Mouse (Mus musculus) hindbrain, embryonic 15.5 days (tissue): Measurements from ENCODE around the gene Zfp92. TPM values are rescaled to one million over a fixed set of nuclear protein-coding genes. Genes with fewer than 3 reads are reported as not detected.
A peak's percentile ranks its signal among the peaks of the same experiment; 100 is the strongest.
"Not testable (repeated sequence)": the region's sequence is repeated elsewhere in the genome, so short reads cannot be mapped to it uniquely, and the experiment has no call there.

Experiments
- ATAC-seq: fragments of 200-750 bp; cut with Nextera tagmentation; 2 replicates; pipeline ENCODE4 v1.8.0; 2017; ENCODE audit warnings: low read depth, moderate number of reproducible peaks, moderate TSS enrichment; ENCODE audit not compliant: low FRiP score
- H3K27ac ChIP-seq: fragments of 300-500 bp; sonication (generic); replicated peaks from 2 replicates; pipeline ENCODE4 v1.5.1; 2015; ENCODE audit warnings: mild to moderate bottlenecking, inconsistent platforms
- H3K27me3 ChIP-seq: fragments of 300-500 bp; sonication (generic); 2 replicates; pipeline ENCODE4 v1.6.1; 2015; ENCODE audit warnings: control low read depth, inconsistent platforms
- H3K36me3 ChIP-seq: fragments of 300-500 bp; sonication (generic); 2 replicates; pipeline ENCODE4 v1.6.1; 2015; ENCODE audit warnings: control low read depth, inconsistent platforms
- H3K4me1 ChIP-seq: fragments of 300-500 bp; sonication (generic); replicated peaks from 2 replicates; pipeline ENCODE4 v1.6.1; 2015; ENCODE audit warnings: control low read depth, inconsistent platforms
- H3K4me2 ChIP-seq: fragments of 300-500 bp; sonication (generic); 2 replicates; pipeline ENCODE4 v1.6.1; 2015; ENCODE audit warnings: moderate library complexity, mild to moderate bottlenecking, inconsistent platforms
- H3K4me3 ChIP-seq: fragments of 300-500 bp; sonication (generic); 2 replicates; pipeline ENCODE4 v1.5.1; 2015; ENCODE audit warnings: mild to moderate bottlenecking, inconsistent platforms
- H3K9ac ChIP-seq: fragments of 300-500 bp; sonication (generic); 2 replicates; pipeline ENCODE4 v1.6.1; 2015; ENCODE audit warnings: inconsistent platforms
- H3K9me3 ChIP-seq: fragments of 300-500 bp; sonication (generic); 2 replicates; pipeline ENCODE4 v1.6.1; 2016; ENCODE audit warnings: control low read depth, inconsistent platforms
- WGBS: fragments of 180-500 bp; shearing (Covaris S2); methylation state at CpG from one replicate; pipeline ENCODE4 v1.1.7; 2015; 5-methylcytosine and 5-hydroxymethylcytosine counted together
- polyA plus RNA-seq: library from polyadenylated mRNA; unstranded; fragments of >200 nt; fragmentation: Nextera tagmentation; extraction: Ambion mirVana; gene quantifications from 2 replicates; pipeline ENCODE4 v1.2.1, GENCODE M21; 2015

Gene Zfp92
- 1.2 and 1.4 TPM in 2 replicates for polyA plus RNA-seq

GRCm38 (mm10) chrX:73410880-73411517 is at the start of gene Zfp92:
Gene Zfp92 (plus strand): TSS chrX:73411096.
- 18% methylated on average over 20 of the region's 20 CpGs for WGBS
- ATAC-seq: peak; percentile 65; the same call in 1 of the 2 replicates
- H3K9me3 ChIP-seq: no peaks in the 10 kb centered on the region

GRCm38 (mm10) chrX:73363291-73363690 is 47.6 kb upstream of the Zfp92 start:
- no peak overlapping the region for H3K4me2 ChIP-seq
- no peaks in the 10 kb centered on the region for H3K9me3 ChIP-seq
- no peak for ATAC-seq
- H3K9ac ChIP-seq: no peak overlapping the region
- no peak overlapping the region for H3K4me3 ChIP-seq
- H3K36me3 ChIP-seq: peaks cover 3% of the 10 kb centered on the region; the same call in 1 of the 2 replicates
- no peaks in the 10 kb centered on the region for H3K4me1 ChIP-seq
- H3K27ac ChIP-seq: no peak overlapping the region
- no peaks in the 10 kb centered on the region for H3K27me3 ChIP-seq

More at GRCm38 (mm10) chrX:73410880-73411517, at the start of gene Zfp92:
- H3K4me1 ChIP-seq: no peaks in the 10 kb centered on the region
- peak within 1 kb of the TSS; percentile 58 for H3K4me2 ChIP-seq
- H3K27ac ChIP-seq: no peak within 1 kb of the TSS
- H3K4me3 ChIP-seq: peak within 1 kb of the TSS; percentile 39
- peak within 1 kb of the TSS; percentile 27; the same call in 1 of the 2 replicates for H3K9ac ChIP-seq
- no peaks in the 10 kb centered on the region for H3K27me3 ChIP-seq
- no peaks in the 10 kb centered on the region for H3K36me3 ChIP-seq

DNA sequence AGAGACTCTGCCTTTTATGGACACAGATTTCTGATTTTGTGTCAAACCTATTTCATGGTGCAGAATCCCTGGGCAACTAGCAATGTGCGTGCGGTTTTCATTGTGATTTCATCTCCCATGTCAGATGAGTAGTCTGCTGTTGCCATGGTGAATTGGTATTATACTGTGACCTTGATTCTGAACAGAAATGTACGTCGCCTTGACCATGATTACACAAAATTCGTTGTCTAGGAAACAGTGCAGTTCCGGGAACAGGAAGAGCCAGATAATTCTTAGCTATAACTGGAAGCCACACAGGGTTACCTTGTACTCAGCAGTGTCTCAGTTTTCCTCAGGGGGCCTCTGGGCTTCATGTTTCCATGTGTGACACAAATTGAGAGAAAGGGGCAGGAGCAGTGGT is 26.5 kb upstream of the Zfp92 start:
- no peak overlapping the region for H3K4me3 ChIP-seq
- no peak overlapping the region for H3K4me2 ChIP-seq
- H3K9me3 ChIP-seq: no peaks in the 10 kb centered on the region
- H3K36me3 ChIP-seq: no peaks in the 10 kb centered on the region
- H3K9ac ChIP-seq: no peak overlapping the region
- peak; percentile 76 for ATAC-seq
- peak overlapping the region; percentile 68 for H3K27ac ChIP-seq
- no peaks in the 10 kb centered on the region for H3K27me3 ChIP-seq
- H3K4me1 ChIP-seq: 0 out of 2 replicates have a peak, but pooled peaks cover 3% of the 10 kb centered on the region
- 42% methylated on average over 6 of the region's 6 CpGs for WGBS

GRCm38 (mm10) chrX:73384924-73385323 is 26.0 kb upstream of the Zfp92 start:
- Histone ChIP-seq H3K27ac (peak overlapping the region; percentile 68), H3K4me2 (no peak overlapping the region)

GRCm38 (mm10) chrX:73391481-73391880 is 19.4 kb upstream of the Zfp92 start:
- ATAC-seq: no peak
- Histone ChIP-seq H3K36me3 (no peaks in the 10 kb centered on the region), H3K4me1 (no peaks in the 10 kb centered on the region), H3K9ac (no peak overlapping the region), H3K27ac (no peak overlapping the region), H3K4me3 (no peak overlapping the region), H3K27me3 (no peaks in the 10 kb centered on the region), H3K4me2 (no peak overlapping the region), H3K9me3 (no peaks in the 10 kb centered on the region)
- 83% methylated on average over 4 of the region's 4 CpGs for WGBS

More at GRCm38 (mm10) chrX:73384924-73385323, 26.0 kb upstream of the Zfp92 start:
- 27% methylated on average over 1 of the region's 1 CpGs for WGBS
- ATAC-seq: no peak
- Histone ChIP-seq H3K9me3 (no peaks in the 10 kb centered on the region), H3K36me3 (no peaks in the 10 kb centered on the region), H3K4me3 (no peak overlapping the region), H3K9ac (no peak overlapping the region), H3K27me3 (no peaks in the 10 kb centered on the region), H3K4me1 (0 out of 2 replicates have a peak, but pooled peaks cover 3% of the 10 kb centered on the region)

GRCm38 (mm10) chrX:73396446-73396845 is 14.4 kb upstream of the Zfp92 start:
- Histone ChIP-seq H3K4me1 (no peaks in the 10 kb centered on the region), H3K4me2 (no peak overlapping the region), H3K9me3 (no peaks in the 10 kb centered on the region), H3K4me3 (no peak overlapping the region), H3K9ac (no peak overlapping the region), H3K36me3 (no peaks in the 10 kb centered on the region), H3K27ac (no peak overlapping the region), H3K27me3 (no peaks in the 10 kb centered on the region)
- 69% methylated on average over 1 of the region's 1 CpGs for WGBS
- no peak for ATAC-seq

DNA sequence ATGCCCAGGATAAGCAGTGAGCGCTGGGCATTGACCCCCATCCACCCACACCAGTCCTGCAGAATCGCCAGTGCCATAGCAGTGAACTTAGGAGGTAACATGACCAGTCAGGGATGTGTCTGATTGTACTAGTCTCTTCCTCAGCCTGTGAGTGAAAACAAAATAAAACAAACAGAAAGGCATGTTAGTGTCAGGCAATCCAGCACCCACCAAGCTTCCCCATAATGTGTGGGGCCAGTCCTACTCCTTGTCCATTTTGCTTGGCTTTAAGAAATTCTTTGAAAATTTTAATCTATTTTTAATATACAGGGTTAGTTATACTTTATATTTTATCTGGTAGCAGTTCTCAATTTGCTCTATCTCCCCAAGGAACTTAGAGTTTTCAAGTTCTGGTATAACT is 12.3 kb upstream of the Zfp92 start, which contains the start of gene Gm18336:
TSS of gene Gm18336 (minus strand) at position 101 of the 400 bp plus-strand sequence.
- ATAC-seq, H3K27ac ChIP-seq, H3K9ac ChIP-seq, H3K36me3 ChIP-seq, H3K4me2 ChIP-seq, H3K9me3 ChIP-seq, H3K4me1 ChIP-seq, H3K27me3 ChIP-seq, H3K4me3 ChIP-seq: not testable (repeated sequence)
- WGBS: 74% methylated on average over 2 of the region's 2 CpGs

GRCm38 (mm10) chrX:73400951-73401350 is 9.9 kb upstream of the Zfp92 start:
- Histone ChIP-seq H3K4me2 (no peak overlapping the region), H3K9ac (no peak overlapping the region), H3K4me1 (no peaks in the 10 kb centered on the region), H3K4me3 (no peak overlapping the region), H3K36me3 (no peaks in the 10 kb centered on the region), H3K9me3 (no peaks in the 10 kb centered on the region), H3K27me3 (no peaks in the 10 kb centered on the region), H3K27ac (no peak overlapping the region)
- WGBS: 88% methylated on average over 20 of the region's 20 CpGs
- ATAC-seq: no peak

DNA sequence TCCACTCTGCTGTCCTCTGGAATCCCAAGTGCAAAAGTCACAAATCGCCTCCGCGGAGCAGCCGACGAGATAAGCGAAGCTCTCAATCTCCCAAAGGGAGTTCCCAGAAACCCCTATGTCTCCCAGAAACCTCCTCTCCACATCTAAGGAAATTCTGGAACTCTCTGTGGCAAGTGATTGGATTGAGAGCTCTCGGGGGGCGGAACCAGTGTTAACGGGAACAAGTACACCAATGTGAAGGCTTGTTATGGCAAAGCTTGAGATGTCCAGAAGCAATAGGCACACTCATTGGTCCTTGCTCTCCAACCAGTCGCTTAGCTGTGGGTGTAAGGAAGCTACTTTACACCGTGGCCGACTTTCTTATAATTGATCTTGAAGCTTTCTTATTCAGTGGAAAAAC is 9.3 kb upstream of the Zfp92 start:
- no peak overlapping the region for H3K27ac ChIP-seq
- no peak for ATAC-seq
- H3K27me3 ChIP-seq: no peaks in the 10 kb centered on the region
- H3K4me2 ChIP-seq: no peak overlapping the region
- no peak overlapping the region for H3K9ac ChIP-seq
- H3K9me3 ChIP-seq: no peaks in the 10 kb centered on the region
- no peak overlapping the region for H3K4me3 ChIP-seq
- no peaks in the 10 kb centered on the region for H3K4me1 ChIP-seq
- H3K36me3 ChIP-seq: no peaks in the 10 kb centered on the region
- WGBS: 93% methylated on average over 12 of the region's 12 CpGs

DNA sequence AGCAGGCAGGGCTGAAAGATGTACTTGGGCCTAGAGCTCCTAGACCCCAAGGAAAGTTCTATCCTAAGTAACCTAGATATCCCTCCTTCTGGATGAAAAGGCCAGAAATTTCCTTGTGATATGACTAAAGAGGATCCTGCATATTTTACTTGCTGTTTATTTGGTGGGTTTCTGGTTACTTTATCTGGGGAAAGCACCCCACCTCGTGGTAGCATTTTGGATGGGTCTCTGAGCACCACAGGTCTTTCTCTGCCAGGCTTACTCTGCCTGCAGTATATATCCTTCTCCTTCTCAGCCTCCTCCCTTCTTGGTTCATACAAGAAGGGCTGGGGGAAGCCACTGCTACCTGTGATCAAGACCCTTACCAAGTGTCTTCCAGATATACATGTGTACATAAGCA is 1.9 kb downstream of the Zfp92 start:
- 53% methylated on average over 1 of the region's 1 CpGs for WGBS
- Histone ChIP-seq H3K4me2 (no peak overlapping the region), H3K4me1 (no peaks in the 10 kb centered on the region), H3K36me3 (no peaks in the 10 kb centered on the region), H3K4me3 (no peak overlapping the region), H3K9ac (no peak overlapping the region), H3K9me3 (no peaks in the 10 kb centered on the region), H3K27me3 (no peaks in the 10 kb centered on the region), H3K27ac (no peak overlapping the region)
- ATAC-seq: no peak

GRCm38 (mm10) chrX:73430036-73430435 is 19.1 kb downstream of the Zfp92 start:
- Histone ChIP-seq H3K36me3 (no peaks in the 10 kb centered on the region), H3K9me3 (no peaks in the 10 kb centered on the region), H3K4me1 (no peaks in the 10 kb centered on the region), H3K27me3 (no peaks in the 10 kb centered on the region), H3K27ac (no peak overlapping the region), H3K9ac (no peak overlapping the region), H3K4me3 (no peak overlapping the region), H3K4me2 (no peak overlapping the region)
- 91% methylated on average over 2 of the region's 2 CpGs for WGBS
- ATAC-seq: no peak

GRCm38 (mm10) chrX:73432850-73433249 is 22.0 kb downstream of the Zfp92 start:
- H3K27me3 ChIP-seq: no peaks in the 10 kb centered on the region
- no peak overlapping the region for H3K4me3 ChIP-seq
- no peak for ATAC-seq
- no peak overlapping the region for H3K9ac ChIP-seq
- H3K36me3 ChIP-seq: no peaks in the 10 kb centered on the region
- H3K4me2 ChIP-seq: no peak overlapping the region
- H3K9me3 ChIP-seq: no peaks in the 10 kb centered on the region
- H3K27ac ChIP-seq: no peak overlapping the region
- H3K4me1 ChIP-seq: no peaks in the 10 kb centered on the region
- WGBS: 75% methylated on average over 5 of the region's 5 CpGs

- H3K9me3 ChIP-seq: no peaks in the 10 kb centered on the region
- no peaks in the 10 kb centered on the region for H3K4me1 ChIP-seq
- no peak within 1 kb of the TSS for H3K27ac ChIP-seq
- H3K36me3 ChIP-seq: no peaks in the 10 kb centered on the region
- ATAC-seq: no peak
- no peak within 1 kb of the TSS for H3K4me3 ChIP-seq
- no peak within 1 kb of the TSS for H3K4me2 ChIP-seq
- H3K9ac ChIP-seq: no peak within 1 kb of the TSS
- H3K27me3 ChIP-seq: no peaks in the 10 kb centered on the region
- 93% methylated on average over 11 of the region's 11 CpGs for WGBS
These were observed 24.4 kb downstream of the Zfp92 start, which contains the start of gene Trex2 for GRCm38 (mm10) chrX:73435252-73435651. Gene Trex2 (minus strand): TSS chrX:73435344.
